Mouse (Mus musculus): ENCODE data around the gene Rsl1d1.
A peak's percentile ranks its signal among the peaks of the same experiment; 100 is the strongest.

The Rsl1d1 gene

DNA sequence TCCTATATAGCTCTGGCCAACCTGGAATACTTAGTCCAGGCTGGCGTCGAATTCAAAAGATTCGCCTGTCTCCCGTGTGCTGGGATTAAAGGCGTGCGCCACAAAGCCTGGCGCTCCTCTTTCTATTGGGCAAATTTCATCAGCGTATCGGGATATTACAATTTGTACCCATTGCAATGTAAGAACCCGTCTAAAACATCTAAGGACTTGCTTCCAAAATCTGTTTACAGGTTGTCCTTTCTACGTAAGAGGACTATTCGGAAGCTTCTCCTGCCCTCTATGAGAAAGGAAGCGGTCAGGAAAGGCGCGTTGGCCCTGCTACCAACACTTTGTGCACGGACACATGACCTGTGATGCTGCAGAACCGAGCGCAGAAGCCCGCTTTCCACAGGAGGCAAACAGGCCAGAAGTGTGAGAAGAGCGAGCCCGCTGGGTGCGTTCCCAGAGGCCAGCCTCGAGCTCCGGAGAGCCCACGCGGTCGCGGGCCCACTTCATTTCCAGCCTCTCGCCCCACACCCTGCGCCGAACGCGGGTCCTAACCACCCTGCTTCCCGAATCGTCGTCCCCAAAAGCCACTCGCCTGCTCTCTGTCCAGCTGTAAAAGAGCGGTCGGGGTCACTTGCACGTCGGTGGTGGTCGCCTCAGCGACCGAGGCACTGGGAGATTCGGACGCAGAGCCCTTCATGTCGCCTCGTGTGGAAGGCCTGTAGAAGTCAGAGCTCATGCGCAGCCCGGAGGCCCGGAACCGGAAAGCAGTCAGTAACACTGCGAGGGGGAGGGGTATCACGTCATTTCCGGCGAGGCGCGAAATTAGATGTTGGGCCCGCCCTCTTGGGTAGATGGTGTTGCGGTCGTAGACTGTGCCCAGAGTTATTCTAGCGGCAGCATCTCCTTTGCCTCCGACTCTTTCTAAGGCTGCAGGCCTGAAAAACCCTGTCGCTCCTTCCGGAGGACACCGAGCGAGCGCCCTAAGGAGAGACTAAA is at the start of gene Rsl1d1:
Gene Rsl1d1, minus strand, starts transcription at position 761 of the 984 bp plus-strand sequence.
- peak; percentile 97 for DNase-seq (ENCODE audit: low read depth, low spot score)

DNA sequence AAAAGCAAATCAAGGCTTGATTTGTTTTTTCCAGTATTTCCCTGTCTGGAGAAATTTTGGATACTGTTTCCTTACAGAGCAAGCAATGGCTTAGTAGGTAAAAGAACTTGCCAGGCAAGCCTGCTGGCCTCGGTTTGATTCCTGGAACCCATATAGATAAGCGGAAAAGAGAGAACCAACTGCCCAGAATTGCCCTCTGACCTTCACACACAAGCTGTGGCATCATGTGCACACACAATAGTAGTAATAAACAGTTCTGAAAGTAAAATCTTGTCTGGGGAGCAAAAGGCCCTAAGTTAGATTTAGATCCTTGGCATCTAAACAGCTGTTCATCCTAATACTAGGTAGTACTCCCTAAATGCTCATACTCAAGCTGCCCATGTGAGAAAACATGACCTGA is 44.7 kb upstream of the Rsl1d1 start:
- no peak for DNase-seq (ENCODE audit: low read depth, low spot score)

GRCm38 (mm10) chr16:11245767-11246166 is 42.6 kb upstream of the Rsl1d1 start:
- no peak for DNase-seq (ENCODE audit: low read depth, low spot score)

DNA sequence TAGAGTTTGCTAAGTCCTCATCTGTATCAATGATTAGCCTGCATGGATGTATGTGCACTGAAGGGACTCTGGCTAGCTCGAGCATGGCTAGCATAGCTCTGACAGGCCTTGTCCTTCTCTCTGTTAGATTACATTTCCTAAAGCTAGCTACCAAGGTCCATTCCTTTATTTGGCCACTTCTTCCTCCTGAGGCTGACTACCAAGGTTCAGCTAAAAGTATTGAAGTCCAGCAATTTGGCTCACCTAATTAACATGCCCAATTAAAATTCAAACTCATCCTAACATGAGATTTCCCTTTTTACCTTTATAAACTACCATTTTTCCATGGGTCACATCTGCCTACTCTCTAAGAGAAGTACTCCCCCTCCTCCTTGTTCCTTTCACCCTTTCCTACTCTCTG is 39.3 kb upstream of the Rsl1d1 start:
- DNase-seq (ENCODE audit: low read depth, low spot score) = no peak

DNA sequence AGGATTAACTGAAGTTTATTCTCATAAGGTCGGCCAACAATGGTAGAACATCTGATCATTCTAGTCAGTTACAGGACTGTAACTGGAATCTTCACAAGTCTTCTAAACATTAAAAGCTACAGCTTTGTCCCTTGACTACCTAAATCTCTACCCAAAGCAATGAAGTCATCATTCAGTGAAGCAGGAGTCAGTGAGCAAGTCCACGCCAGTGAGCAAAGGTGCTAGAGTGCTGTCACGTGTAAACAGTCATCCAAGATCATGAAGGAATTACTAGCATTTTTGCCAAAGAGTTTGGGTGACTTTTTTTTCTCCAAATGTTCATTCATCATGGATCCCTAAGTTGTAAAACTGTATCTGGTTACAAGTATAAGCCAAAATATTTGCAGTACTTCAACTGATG is 14.7 kb upstream of the Rsl1d1 start:
- DNase-seq (ENCODE audit: low read depth, low spot score) = no peak

DNA sequence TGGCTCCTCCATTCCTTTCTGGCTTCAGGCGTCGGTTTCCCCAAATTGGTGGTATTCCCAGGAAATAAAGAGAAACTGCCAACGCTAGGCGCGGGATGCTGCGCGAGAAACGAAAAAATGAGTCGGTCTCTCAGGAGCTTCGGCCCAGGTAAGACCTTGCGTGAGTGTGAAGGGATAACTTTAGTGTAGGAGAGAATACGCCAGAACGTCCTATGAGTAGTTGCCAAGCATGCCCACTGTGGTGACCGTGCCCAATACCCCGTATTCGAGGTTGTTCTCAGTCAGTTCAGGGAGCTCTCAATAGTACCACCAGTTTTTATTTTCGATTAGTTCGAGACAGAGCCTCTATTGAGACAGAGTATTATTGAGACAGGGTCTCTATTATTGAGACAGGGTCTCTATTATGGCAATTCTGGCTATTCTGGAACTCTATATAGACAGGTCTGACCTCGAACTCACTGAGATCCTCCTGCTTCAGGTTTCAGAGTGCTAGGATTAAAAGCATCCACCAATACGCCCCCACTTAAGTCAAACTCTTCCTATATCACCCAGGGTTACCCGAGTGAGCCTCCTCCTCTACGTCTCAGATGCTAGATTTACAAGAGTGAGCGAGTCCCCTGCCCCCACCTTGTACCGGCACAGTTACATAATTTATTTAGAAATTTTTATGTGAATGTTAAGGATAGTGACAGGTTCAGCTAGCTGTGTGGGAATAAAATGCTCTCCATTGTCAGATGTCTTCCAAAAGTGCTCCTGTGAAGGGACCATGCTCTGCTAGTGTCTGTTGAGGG is 664 bp upstream of the Rsl1d1 start:
- DNase-seq (ENCODE audit: low read depth, low spot score) = no peak

DNA sequence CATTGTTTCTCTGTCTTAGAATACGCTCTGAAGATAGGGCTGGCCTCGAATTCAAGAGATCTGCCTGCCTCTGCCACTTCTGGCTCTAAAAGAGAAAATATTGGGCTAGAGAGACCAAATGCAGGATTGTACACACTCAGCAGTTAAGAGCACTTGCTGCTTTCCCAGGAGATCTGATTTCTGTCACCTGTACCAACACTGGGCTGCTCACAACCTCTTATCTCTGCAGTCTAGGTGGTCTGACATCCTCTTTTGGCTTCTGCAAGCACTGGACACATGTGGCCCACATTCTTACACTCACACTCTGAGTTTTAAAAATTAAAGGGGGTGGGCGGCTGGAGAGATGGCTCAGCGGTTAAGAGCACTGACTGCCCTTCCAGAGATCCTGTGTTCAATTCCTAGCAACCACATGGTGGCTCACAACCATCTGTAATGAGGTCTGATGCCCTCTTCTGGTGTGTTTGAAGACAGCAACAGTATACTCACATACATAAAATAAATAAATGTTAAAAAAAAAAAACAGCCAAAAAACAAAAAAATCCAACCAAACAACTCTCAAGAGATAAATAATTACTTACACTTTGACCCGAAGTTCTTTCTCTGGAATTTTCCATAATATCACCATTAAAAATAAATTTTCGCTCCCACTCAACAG is 1.3 kb downstream of the Rsl1d1 start:
- no peak for DNase-seq (ENCODE audit: low read depth, low spot score)

DNA sequence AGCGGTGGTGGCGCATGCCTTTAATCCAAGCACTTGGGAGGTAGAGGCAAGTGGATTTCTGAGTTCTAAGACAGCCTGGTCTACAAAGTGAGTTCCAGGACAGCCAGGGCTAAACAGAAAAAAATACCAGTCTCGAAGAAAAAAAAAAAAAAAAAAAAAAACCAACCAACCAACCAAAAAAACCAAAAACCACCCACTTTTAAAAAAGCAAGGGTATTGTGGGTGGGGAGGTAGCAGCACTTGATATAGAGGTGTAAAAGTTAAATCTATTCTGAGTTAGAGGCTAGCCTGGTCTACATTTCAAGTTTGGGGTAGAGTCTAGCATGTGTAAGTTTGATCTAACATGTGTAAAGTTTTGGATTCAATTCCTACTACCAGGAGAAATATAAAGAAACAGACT is 2.9 kb downstream of the Rsl1d1 start:
- no peak for DNase-seq (ENCODE audit: low read depth, low spot score)

GRCm38 (mm10) chr16:11198467-11198866 is 4.7 kb downstream of the Rsl1d1 start:
- DNase-seq (ENCODE audit: low read depth, low spot score) = peak; percentile 74

DNA sequence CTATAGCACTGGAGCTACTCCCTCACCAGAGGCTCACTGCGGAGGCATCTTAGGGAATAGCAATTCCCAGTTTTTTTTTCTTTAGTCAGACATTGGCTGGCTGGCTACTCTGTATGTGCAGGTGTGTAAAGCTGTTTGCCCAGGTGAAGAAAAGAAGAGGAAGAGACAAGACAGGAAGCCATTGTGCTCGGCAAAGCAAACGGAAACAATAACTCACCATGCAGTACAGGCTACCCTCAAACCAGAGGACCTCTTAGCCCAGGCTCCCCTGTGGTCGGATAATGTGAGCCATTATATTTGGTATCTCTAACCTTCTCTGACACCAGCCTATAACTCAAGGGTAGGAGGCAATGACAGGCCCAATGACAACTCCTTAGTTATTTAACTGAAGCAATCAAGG is 6.1 kb downstream of the Rsl1d1 start:
- no peak for DNase-seq (ENCODE audit: low read depth, low spot score)

DNA sequence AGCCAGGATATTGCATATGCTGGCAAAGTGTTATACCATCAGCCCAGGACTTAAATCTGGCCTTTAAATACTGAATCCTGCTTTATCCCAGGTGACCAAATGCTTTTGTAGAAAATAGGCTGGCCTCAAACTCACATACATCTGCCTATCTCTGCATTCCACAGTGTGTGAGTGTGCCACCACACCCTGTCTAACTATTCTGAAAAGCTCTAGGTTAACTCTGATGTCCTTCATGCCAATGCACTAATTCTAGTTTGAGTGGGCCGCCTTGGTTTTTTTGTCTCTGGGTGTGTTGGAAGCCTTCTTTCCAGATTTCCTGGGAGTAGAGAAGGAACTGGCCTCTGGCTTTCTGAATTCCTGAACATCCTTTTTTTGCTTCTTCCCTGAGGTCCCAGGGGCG is 9.9 kb downstream of the Rsl1d1 start:
- DNase-seq (ENCODE audit: low read depth, low spot score) = no peak

GRCm38 (mm10) chr16:11190150-11190549 is 13.0 kb downstream of the Rsl1d1 start:
- no peak for DNase-seq (ENCODE audit: low read depth, low spot score)

DNA sequence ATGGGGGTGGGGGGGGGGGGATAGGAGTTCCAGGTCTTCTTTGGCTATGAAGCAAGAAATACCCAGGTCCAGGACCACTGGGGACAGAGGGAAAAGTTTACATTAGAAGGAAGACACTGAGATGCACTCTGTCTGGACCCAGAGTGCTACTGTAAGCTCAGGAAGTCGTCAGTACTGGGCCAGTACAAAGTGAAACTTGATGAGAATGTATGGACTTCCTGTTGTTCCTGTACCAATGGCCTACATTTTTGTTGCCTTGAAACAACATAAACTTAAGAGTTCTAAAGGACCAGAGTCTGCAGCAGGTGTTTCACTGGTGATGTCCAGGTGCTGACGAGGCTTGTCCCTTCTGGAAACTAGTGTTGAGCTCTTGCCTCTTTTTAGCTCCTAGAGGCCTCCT is 25.7 kb downstream of the Rsl1d1 start:
- DNase-seq (ENCODE audit: low read depth, low spot score) = no peak

- no peak for DNase-seq (ENCODE audit: low read depth, low spot score)
Observed at GRCm38 (mm10) chr16:11176884-11177244, 26.3 kb downstream of the Rsl1d1 start.

DNA sequence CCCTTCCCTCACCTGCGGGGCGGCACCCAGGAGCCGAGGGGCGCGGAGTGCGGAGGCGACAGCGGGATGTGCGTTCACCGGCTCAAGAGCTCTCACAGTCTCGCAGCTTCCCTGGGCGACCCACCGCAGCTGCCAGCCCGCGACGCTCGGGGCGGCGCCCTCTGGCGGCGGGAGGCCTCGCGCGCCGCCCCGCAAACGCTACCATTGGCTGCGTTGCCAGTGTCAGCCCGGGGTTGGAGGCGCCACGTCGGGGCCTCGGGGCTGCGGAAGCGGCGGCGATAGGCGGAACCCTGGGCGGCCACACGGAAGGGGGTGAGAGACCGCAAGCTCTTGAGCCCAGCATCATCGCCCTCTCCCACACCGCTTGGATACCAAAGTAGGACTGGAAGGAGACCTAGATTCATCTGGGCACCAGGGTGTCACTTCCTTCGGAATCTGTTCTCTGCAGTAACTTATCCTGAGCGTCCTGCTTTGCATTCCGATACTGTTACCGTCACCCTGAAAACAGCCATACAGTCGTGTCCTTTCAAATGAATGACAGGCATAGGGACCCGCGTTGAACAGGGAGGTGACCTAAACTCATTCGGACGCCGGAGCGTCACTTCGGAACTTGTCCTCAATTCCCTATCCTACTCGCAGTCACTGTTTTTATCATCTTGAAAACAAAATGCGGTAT is 26.8 kb downstream of the Rsl1d1 start, which contains the start of gene Zc3h7a:
Gene Zc3h7a, minus strand, starts transcription at position 186 of the 676 bp plus-strand sequence.
- DNase-seq (ENCODE audit: low read depth, low spot score) = peak; percentile 92

DNA sequence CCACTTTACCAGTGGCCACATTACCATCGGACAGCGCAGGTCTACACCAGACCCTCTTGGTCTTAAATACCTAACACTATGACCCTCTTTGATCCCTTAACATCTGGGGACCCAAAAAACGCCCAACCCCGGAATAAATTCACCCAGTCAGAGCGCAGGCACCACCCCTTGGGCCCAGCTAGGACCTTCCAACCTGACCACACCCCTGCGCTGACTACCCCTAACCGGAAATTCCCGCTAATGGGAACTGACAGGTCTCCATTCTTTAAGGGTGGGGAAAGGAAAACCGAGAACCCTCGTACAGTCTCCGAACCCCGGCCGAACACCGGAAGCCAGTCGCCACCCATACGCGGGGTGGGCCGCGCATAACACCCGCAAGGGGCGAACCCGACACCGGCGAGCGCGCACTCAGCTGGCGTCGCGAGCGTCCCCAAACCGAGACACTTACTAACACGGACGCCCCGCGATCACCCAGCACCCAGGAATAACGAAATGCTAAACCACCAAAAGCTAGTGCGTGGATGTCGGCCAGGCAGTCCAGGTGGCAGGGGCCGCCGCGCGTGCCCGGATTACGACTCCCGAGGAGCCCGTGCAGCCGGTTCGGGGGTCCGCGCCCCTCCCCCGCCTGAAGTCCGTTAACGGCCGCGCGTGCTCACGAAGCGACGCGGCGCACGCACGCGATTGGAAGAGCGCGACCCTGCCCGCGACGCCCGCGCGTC is 27.5 kb downstream of the Rsl1d1 start:
- DNase-seq (ENCODE audit: low read depth, low spot score) = peak; percentile 77

GRCm38 (mm10) chr16:11175100-11175488 is 28.0 kb downstream of the Rsl1d1 start:
- DNase-seq (ENCODE audit: low read depth, low spot score) = no peak

GRCm38 (mm10) chr16:11174671-11175081 is 28.5 kb downstream of the Rsl1d1 start:
- DNase-seq (ENCODE audit: low read depth, low spot score) = peak; percentile 71

- DNase-seq (ENCODE audit: low read depth, low spot score) = no peak
Observed at GRCm38 (mm10) chr16:11171679-11172078, 31.5 kb downstream of the Rsl1d1 start.

GRCm38 (mm10) chr16:11166431-11166830 is 36.7 kb downstream of the Rsl1d1 start:
- DNase-seq (ENCODE audit: low read depth, low spot score) = no peak
